Mouse (Mus musculus): Measurements from ENCODE around the gene Suv39h1. TPM values are rescaled to one million over a fixed set of nuclear protein-coding genes. Genes with fewer than 3 reads are reported as not detected.
"Not testable (repeated sequence)": the region's sequence is repeated elsewhere in the genome, so short reads cannot be mapped to it uniquely, and the experiment has no call there.

The Suv39h1 gene
- polyA plus RNA-seq, 1 experiment from 2014 or later, result 82.6 TPM

DNA sequence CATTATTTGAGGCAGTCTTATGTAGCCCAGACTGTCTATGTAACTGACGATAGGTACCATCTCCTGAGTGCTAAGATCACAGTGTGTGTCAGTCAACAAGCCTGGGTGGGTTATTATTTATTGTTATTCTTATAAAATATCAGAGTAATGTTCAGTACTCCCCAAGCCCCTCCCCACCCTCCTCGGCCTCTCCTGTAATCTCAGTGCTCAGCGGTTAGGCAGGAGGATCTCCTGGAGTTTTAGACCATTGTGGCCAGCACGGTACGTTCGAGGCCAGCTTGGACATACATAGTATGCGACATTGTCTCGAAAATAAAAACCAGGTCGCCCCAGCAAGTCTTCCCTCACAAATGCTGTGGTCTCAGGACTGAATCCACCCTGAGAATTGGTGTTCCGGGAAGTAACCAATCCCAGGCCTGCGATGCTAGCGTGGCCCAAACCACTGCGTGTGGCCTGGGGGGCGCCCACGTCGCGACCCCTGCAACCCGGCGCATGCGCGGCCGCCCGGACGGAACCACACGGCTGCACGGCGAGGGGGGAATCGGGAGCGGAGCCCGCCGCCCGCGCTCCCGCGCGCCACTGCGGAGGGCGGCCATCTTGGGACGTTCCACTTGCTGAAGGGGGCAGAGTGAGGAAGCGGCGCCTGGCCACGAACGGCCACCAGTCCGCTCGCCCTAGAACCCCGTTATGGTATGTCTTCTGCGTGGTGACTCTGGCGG lies 21.7 kb upstream of the Suv39h1 start:
- peak overlapping the region; percentile 38 for H3K4me2 ChIP-seq
- peak; percentile 90 for ATAC-seq (ENCODE audit: low FRiP score)
- H3K27me3 ChIP-seq (ENCODE audit: control insufficient read depth, insufficient read depth, low read length); H3K4me1 ChIP-seq (ENCODE audit: control insufficient read depth, insufficient read depth, low read length); H3K9me3 ChIP-seq (ENCODE audit: control insufficient read depth, low read length); DNase-seq (ENCODE audit: low spot score, missing footprints); H3K27ac ChIP-seq (ENCODE audit: low read depth, low read length); H3K36me3 ChIP-seq (ENCODE audit: control insufficient read depth, insufficient read depth, low read length): not testable (repeated sequence)
- H3K4me3 ChIP-seq (ENCODE audit: low read depth, low read length), result peak overlapping the region; percentile 15; the same call in 1 of the 2 replicates
- peak overlapping the region; percentile 38; the same call in 1 of the 2 replicates for H3K9ac ChIP-seq (ENCODE audit: low read length)
- WGBS, result 22% methylated on average over 22 of the region's 48 CpGs

DNA sequence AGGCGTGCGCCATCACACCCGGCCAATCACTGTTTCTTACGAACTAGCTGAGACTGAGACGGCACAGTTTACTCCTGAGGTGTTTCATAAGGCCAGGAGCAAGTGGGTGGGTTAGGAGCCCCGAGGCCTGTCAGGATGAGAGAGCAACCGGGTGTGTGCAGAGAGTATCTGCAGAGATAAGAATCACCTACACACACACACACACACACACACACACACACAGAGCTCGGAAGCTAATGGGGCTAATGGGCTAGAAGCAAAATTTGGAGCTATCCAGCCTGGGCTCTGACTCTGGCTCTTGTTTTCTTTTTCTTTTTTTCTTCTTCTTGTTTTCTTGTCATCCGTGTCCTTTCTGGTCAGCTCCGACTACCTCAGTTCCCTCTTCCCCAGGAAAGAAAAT lies 21.0 kb upstream of the Suv39h1 start:
- 83% methylated on average over 10 of the region's 10 CpGs for WGBS
- H3K36me3 ChIP-seq (ENCODE audit: control insufficient read depth, insufficient read depth, low read length), result no peaks in the 10 kb centered on the region
- H3K27ac ChIP-seq (ENCODE audit: low read depth, low read length), result no peak overlapping the region

DNA sequence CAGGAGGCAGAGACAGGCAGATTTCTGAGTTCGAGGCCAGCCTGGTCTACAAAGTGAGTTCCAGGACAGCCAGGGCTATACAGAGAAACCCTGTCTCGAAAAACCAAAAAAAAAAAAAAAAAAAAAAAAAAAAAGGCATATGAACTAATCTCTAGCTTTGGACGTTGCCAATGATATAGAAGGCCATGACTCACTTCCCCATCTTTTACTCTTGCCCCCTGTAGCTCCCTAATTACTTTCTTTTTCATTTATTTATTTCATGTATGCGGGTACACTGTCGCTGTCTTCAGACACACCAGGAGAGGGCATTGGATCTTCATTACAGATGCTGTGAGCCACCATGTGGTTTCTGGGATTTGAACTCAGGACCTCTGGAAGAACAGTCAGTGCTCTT lies 16.4 kb upstream of the Suv39h1 start:
- not testable (repeated sequence) for H3K27ac ChIP-seq (ENCODE audit: low read depth, low read length); H3K9me3 ChIP-seq (ENCODE audit: control insufficient read depth, low read length); H3K4me3 ChIP-seq (ENCODE audit: low read depth, low read length); H3K4me2 ChIP-seq; H3K9ac ChIP-seq (ENCODE audit: low read length); DNase-seq (ENCODE audit: low spot score, missing footprints); H3K36me3 ChIP-seq (ENCODE audit: control insufficient read depth, insufficient read depth, low read length); ATAC-seq (ENCODE audit: low FRiP score); H3K27me3 ChIP-seq (ENCODE audit: control insufficient read depth, insufficient read depth, low read length); H3K4me1 ChIP-seq (ENCODE audit: control insufficient read depth, insufficient read depth, low read length)
- WGBS, result 75% methylated on average over 4 of the region's 5 CpGs

More for the DNA sequence above, 21.0 kb upstream of the Suv39h1 start:
- no peak for ATAC-seq (ENCODE audit: low FRiP score)
- Histone ChIP-seq H3K4me1 (ENCODE audit: control insufficient read depth, insufficient read depth, low read length) (peaks cover 4% of the 10 kb centered on the region; the same call in 1 of the 2 replicates), H3K4me3 (ENCODE audit: low read depth, low read length) (peak overlapping the region; percentile 15; the same call in 1 of the 2 replicates), H3K27me3 (ENCODE audit: control insufficient read depth, insufficient read depth, low read length) (no peaks in the 10 kb centered on the region), H3K4me2 (peak overlapping the region; percentile 38; the same call in 1 of the 2 replicates), H3K9me3 (ENCODE audit: control insufficient read depth, low read length) (no peaks in the 10 kb centered on the region), H3K9ac (ENCODE audit: low read length) (no peak overlapping the region; the same call in 1 of the 2 replicates)
- DNase-seq (ENCODE audit: low spot score, missing footprints), result no peak

DNA sequence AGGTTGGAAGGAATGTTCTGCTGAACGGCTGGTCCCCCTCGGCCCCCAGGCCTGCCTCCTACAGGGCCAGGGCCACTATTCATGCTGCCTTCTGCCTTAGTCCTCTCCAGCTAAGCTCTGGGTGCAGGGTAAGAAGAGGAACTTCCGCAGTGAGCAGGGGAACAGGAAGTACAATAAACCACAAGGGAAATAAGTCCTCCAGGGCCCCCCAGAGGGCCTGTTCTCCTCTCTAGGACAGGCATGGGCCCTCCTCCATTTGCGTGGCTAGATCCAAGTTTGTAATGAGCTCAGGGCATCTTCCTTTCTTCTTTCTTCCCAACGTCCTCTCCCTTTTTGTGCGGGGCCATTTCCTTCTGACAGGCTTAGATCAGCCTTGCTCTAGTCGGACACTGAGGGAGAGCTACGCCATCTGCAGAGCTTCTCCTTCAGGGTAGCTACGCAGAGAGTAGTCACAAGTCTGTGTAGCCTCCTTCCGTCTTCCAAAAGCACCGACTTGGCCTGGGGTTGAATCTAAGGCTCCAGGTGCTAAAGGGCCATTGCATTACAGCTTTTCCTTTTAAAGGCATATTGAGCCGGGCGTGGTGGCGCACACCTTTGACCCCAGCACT lies 15.9 kb upstream of the Suv39h1 start, which contains the start of gene Was:
Was (minus strand) TSS at position 153 of the 608 bp plus-strand sequence.
- ATAC-seq (ENCODE audit: low FRiP score), result no peak
- H3K4me3 ChIP-seq (ENCODE audit: low read depth, low read length), result no peak within 1 kb of the TSS
- WGBS, result 88% methylated on average over 14 of the region's 14 CpGs

DNA sequence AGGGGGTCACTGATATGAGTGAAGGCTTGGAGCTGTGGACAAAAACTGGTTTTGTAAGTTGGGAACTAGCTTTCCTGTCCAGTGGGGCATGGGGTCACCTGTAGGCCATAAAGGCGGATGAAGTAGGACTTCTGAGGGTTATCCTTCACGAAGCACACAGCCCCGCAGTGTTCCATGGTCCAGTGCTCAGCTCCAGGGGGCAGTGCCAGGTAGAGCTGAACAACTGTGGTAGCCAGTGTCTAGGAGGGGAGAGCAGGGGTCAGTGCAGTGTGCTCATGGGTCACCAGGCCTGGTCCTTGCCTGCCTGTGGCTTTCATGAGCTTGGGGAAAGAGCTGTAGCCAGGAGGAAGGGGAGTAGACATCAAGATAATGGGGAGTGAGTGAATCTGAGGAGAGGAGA lies 15.2 kb upstream of the Suv39h1 start:
- Histone ChIP-seq H3K9ac (ENCODE audit: low read length) (no peak overlapping the region), H3K4me3 (ENCODE audit: low read depth, low read length) (no peak overlapping the region), H3K4me1 (ENCODE audit: control insufficient read depth, insufficient read depth, low read length) (no peaks in the 10 kb centered on the region), H3K9me3 (ENCODE audit: control insufficient read depth, low read length) (no peaks in the 10 kb centered on the region), H3K4me2 (no peak overlapping the region), H3K27ac (ENCODE audit: low read depth, low read length) (no peak overlapping the region), H3K36me3 (ENCODE audit: control insufficient read depth, insufficient read depth, low read length) (no peaks in the 10 kb centered on the region), H3K27me3 (ENCODE audit: control insufficient read depth, insufficient read depth, low read length) (no peaks in the 10 kb centered on the region)
- no peak for DNase-seq (ENCODE audit: low spot score, missing footprints)
- WGBS, result 88% methylated on average over 3 of the region's 3 CpGs
- ATAC-seq (ENCODE audit: low FRiP score), result no peak

More for the DNA sequence above, 15.9 kb upstream of the Suv39h1 start, which contains the start of gene Was:
- no peaks in the 10 kb centered on the region for H3K4me1 ChIP-seq (ENCODE audit: control insufficient read depth, insufficient read depth, low read length)
- H3K4me2 ChIP-seq, result no peak within 1 kb of the TSS
- no peaks in the 10 kb centered on the region for H3K27me3 ChIP-seq (ENCODE audit: control insufficient read depth, insufficient read depth, low read length)
- H3K36me3 ChIP-seq (ENCODE audit: control insufficient read depth, insufficient read depth, low read length), result no peaks in the 10 kb centered on the region
- H3K27ac ChIP-seq (ENCODE audit: low read depth, low read length), result no peak within 1 kb of the TSS
- no peak for DNase-seq (ENCODE audit: low spot score, missing footprints)
- no peak within 1 kb of the TSS for H3K9ac ChIP-seq (ENCODE audit: low read length)
- H3K9me3 ChIP-seq (ENCODE audit: control insufficient read depth, low read length), result no peaks in the 10 kb centered on the region

DNA sequence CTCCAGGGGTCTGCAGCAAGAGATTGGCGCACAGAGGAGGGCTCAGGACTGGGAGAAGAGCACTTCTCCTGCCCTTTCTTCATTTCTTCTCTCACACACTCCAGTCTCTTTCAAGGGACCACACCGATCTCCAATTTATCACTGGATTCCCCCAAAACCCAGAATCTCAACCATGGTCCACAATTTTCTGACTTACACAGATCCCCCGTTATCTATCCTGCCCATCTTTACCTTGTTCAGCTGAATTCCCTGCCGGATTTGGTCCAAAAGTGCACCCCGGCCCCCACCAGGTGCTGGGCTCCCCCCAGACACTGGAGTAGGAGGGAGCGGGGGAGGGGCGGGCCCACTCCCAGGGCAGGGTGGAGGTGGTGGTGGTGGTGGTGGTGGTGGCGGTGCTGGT lies 11.1 kb upstream of the Suv39h1 start:
- DNase-seq (ENCODE audit: low spot score, missing footprints), result no peak
- H3K27ac ChIP-seq (ENCODE audit: low read depth, low read length), result no peak overlapping the region
- no peaks in the 10 kb centered on the region for H3K4me1 ChIP-seq (ENCODE audit: control insufficient read depth, insufficient read depth, low read length)
- no peak overlapping the region for H3K9ac ChIP-seq (ENCODE audit: low read length)
- H3K36me3 ChIP-seq (ENCODE audit: control insufficient read depth, insufficient read depth, low read length), result no peaks in the 10 kb centered on the region
- no peak overlapping the region for H3K4me3 ChIP-seq (ENCODE audit: low read depth, low read length)
- no peak for ATAC-seq (ENCODE audit: low FRiP score)
- no peak overlapping the region for H3K4me2 ChIP-seq
- no peaks in the 10 kb centered on the region for H3K27me3 ChIP-seq (ENCODE audit: control insufficient read depth, insufficient read depth, low read length)
- WGBS, result 90% methylated on average over 8 of the region's 8 CpGs
- H3K9me3 ChIP-seq (ENCODE audit: control insufficient read depth, low read length), result no peaks in the 10 kb centered on the region

DNA sequence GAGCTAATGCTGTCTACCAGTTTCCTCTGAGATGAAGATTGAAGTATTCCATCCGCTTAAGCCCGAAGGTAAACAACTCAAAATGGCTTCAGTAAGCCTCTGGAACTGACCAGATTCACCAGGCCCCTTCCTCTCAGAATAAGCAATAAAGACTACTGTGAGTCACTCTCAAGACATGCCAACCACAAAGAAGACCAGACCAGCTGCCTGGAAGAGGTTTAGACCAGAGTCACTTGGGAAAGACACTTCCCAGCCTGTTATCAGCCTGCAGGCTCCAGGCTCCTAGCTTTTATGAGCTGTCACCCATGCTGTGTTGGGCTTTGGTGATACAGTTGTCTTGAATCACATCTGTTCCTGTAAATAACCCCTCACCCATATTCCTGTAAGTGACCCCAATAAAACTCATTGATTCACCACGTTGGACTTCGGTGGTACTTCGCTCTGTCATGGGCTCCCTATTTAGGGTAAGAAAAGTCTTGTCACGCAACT lies 10.3 kb upstream of the Suv39h1 start:
- Histone ChIP-seq H3K4me3 (ENCODE audit: low read depth, low read length) (no peak overlapping the region), H3K27me3 (ENCODE audit: control insufficient read depth, insufficient read depth, low read length) (no peaks in the 10 kb centered on the region), H3K9ac (ENCODE audit: low read length) (no peak overlapping the region), H3K9me3 (ENCODE audit: control insufficient read depth, low read length) (no peaks in the 10 kb centered on the region), H3K27ac (ENCODE audit: low read depth, low read length) (no peak overlapping the region), H3K4me2 (no peak overlapping the region), H3K36me3 (ENCODE audit: control insufficient read depth, insufficient read depth, low read length) (no peaks in the 10 kb centered on the region), H3K4me1 (ENCODE audit: control insufficient read depth, insufficient read depth, low read length) (no peaks in the 10 kb centered on the region)
- WGBS, result 84% methylated on average over 6 of the region's 6 CpGs
- ATAC-seq (ENCODE audit: low FRiP score), result no peak
- DNase-seq (ENCODE audit: low spot score, missing footprints), result no peak

DNA sequence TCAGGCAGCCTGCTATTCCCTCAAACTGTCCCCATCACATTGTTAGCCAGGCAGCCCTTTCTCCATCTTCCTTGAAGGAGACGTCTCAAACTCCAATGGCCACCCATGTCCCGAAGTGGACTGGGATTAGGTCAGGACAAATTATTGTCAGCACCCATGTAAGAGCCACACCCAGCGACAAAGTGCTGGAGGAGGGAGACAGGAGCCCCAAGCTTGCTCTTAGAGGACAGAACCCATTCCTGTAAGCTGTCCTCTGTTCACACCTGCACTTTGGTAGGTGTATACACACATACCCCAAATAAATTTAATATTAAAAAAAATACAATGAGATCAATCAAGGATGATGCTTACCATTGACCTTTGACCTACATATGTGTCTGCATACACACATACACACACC lies 544 bp upstream of the Suv39h1 start:
- H3K4me1 ChIP-seq (ENCODE audit: control insufficient read depth, insufficient read depth, low read length), result peaks cover 3% of the 10 kb centered on the region
- H3K4me3 ChIP-seq (ENCODE audit: low read depth, low read length), result peak overlapping the region; percentile 60
- ATAC-seq (ENCODE audit: low FRiP score) (peak; percentile 31), DNase-seq (ENCODE audit: low spot score, missing footprints) (no peak)
- no peaks in the 10 kb centered on the region for H3K9me3 ChIP-seq (ENCODE audit: control insufficient read depth, low read length)
- H3K27me3 ChIP-seq (ENCODE audit: control insufficient read depth, insufficient read depth, low read length), result no peaks in the 10 kb centered on the region
- peak overlapping the region; percentile 51 for H3K27ac ChIP-seq (ENCODE audit: low read depth, low read length)
- 29% methylated on average over 3 of the region's 3 CpGs for WGBS
- peaks cover 5% of the 10 kb centered on the region; the same call in 1 of the 2 replicates for H3K36me3 ChIP-seq (ENCODE audit: control insufficient read depth, insufficient read depth, low read length)
- peak overlapping the region; percentile 48 for H3K9ac ChIP-seq (ENCODE audit: low read length)
- peak overlapping the region; percentile 42 for H3K4me2 ChIP-seq

DNA sequence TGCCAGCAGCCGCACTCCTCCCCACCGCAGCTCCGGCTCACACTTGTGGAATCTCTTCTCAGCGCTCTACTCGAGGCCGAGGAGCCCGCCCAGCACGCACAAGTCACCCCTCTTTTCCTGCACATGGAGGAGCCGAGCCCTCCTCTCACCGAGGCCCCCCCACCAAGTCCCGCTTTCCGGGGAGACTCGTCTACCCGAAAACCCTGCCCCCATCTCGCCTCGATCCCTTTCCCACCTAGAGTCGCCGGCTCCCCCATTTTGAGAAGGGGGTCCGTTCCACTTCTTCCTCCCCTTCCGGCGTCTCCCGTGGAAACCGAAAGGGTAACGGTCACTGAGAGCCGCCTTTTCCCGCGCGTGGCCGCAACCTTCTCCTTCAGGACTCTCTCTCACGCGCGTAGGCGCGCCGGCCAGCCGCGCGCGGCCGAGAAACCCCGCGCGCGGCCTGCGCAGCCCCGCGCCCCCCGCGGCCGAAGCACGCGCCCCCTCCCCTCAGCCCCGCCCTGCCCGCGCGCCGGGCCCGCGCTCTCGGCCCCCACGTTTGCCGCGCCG lies 605 bp downstream of the Suv39h1 start:
- ATAC-seq (ENCODE audit: low FRiP score), result peak; percentile 43
- Histone ChIP-seq H3K9me3 (ENCODE audit: control insufficient read depth, low read length) (no peaks in the 10 kb centered on the region), H3K4me2 (peak overlapping the region; percentile 47), H3K27ac (ENCODE audit: low read depth, low read length) (peak overlapping the region; percentile 80), H3K4me1 (ENCODE audit: control insufficient read depth, insufficient read depth, low read length) (peaks cover 3% of the 10 kb centered on the region), H3K27me3 (ENCODE audit: control insufficient read depth, insufficient read depth, low read length) (no peaks in the 10 kb centered on the region), H3K36me3 (ENCODE audit: control insufficient read depth, insufficient read depth, low read length) (peaks cover 5% of the 10 kb centered on the region; the same call in 1 of the 2 replicates), H3K9ac (ENCODE audit: low read length) (peak overlapping the region; percentile 69), H3K4me3 (ENCODE audit: low read depth, low read length) (peak overlapping the region; percentile 60)
- DNase-seq (ENCODE audit: low spot score, missing footprints), result peak; percentile 90
- WGBS, result 18% methylated on average over 56 of the region's 64 CpGs

All from midbrain, embryonic 11.5 days (tissue).